Mouse (Mus musculus) hindbrain, embryonic 15.5 days (tissue): ENCODE results near the gene Gm9774. TPM values are rescaled to one million over a fixed set of nuclear protein-coding genes. Genes with fewer than 3 reads are reported as not detected.

Experiments used
- polyA plus RNA-seq: library from polyadenylated mRNA; unstranded; fragments of >200 nt; fragmentation: Nextera tagmentation; extraction: Ambion mirVana; gene quantifications from 2 replicates; pipeline ENCODE4 v1.2.1, GENCODE M21; 2015

Gene Gm9774
- polyA plus RNA-seq, 1 experiment from 2014 or later, result 6.2 TPM

Other genes starting within 250 kb of the Gm9774 start
- not detected in 2 replicates for gene Sprr2a1, start 213.6 kb downstream of the Gm9774 start, polyA plus RNA-seq
- gene Sprr2a2, start 213.5 kb downstream of the Gm9774 start, polyA plus RNA-seq, result 0.29 TPM in 1 of 2 replicates, not detected in the other
- not detected in 2 replicates for gene Sprr2a3, start 144.0 kb downstream of the Gm9774 start, polyA plus RNA-seq
- 0.63 TPM in 1 of 2 replicates, not detected in the other for gene Sprr2b, start 112.8 kb downstream of the Gm9774 start, polyA plus RNA-seq
- gene Sprr2d, start 90.3 kb downstream of the Gm9774 start, polyA plus RNA-seq, result not detected in 2 replicates
- gene Sprr2e, start 77.3 kb downstream of the Gm9774 start, polyA plus RNA-seq, result not detected in 2 replicates
- gene Sprr2f, start 64.2 kb downstream of the Gm9774 start, polyA plus RNA-seq, result not detected in 2 replicates
- gene Sprr2h, start 43.7 kb downstream of the Gm9774 start, polyA plus RNA-seq, result not detected in 2 replicates
- gene Sprr2i, start 21.4 kb downstream of the Gm9774 start, polyA plus RNA-seq, result not detected in 2 replicates
- gene Sprr2j-ps, start 11.3 kb downstream of the Gm9774 start, polyA plus RNA-seq, result not detected in 2 replicates
- gene Sprr2k, start 3.2 kb upstream of the Gm9774 start, polyA plus RNA-seq, result not detected in 2 replicates
- not detected in 2 replicates for gene Sprr1b, start 9.4 kb upstream of the Gm9774 start, polyA plus RNA-seq
- not detected in 2 replicates for gene Sprr3, start 29.3 kb upstream of the Gm9774 start, polyA plus RNA-seq
- not detected in 2 replicates for gene Sprr1a, start 56.5 kb upstream of the Gm9774 start, polyA plus RNA-seq
- gene Sprr4, start 71.1 kb upstream of the Gm9774 start, polyA plus RNA-seq, result not detected in 2 replicates
- gene 2310046K23Rik, start 105.1 kb upstream of the Gm9774 start, polyA plus RNA-seq, result not detected in 2 replicates
- gene Ivl, start 144.3 kb upstream of the Gm9774 start, polyA plus RNA-seq, result not detected in 2 replicates
- not detected in 2 replicates for gene Smcp, start 159.6 kb upstream of the Gm9774 start, polyA plus RNA-seq
- gene 2210017I01Rik, start 178.1 kb upstream of the Gm9774 start, polyA plus RNA-seq, result not detected in 2 replicates
- gene Lce6a, start 192.2 kb upstream of the Gm9774 start, polyA plus RNA-seq, result not detected in 2 replicates
- not detected in 2 replicates for gene Lce1a1, start 218.9 kb upstream of the Gm9774 start, polyA plus RNA-seq
- not detected in 2 replicates for gene Lce1b, start 227.5 kb upstream of the Gm9774 start, polyA plus RNA-seq
- not detected in 2 replicates for gene Lce1a2, start 240.9 kb upstream of the Gm9774 start, polyA plus RNA-seq
- not detected in 2 replicates for gene Lce1c, start 249.8 kb upstream of the Gm9774 start, polyA plus RNA-seq